Mouse (Mus musculus): Measurements from ENCODE around the gene Nfic.

Nfic gene

GRCm38 (mm10) chr10:81485479-81486018 is 30.1 kb upstream of the Nfic start:
- no peak for DNase-seq (ENCODE audit: low read depth, low spot score)

GRCm38 (mm10) chr10:81485060-81485449 is 29.6 kb upstream of the Nfic start:
- DNase-seq (ENCODE audit: low read depth, low spot score), result peak; percentile 43

- no peak for DNase-seq (ENCODE audit: low read depth, low spot score)
Observed at GRCm38 (mm10) chr10:81484441-81485059, 29.1 kb upstream of the Nfic start.

GRCm38 (mm10) chr10:81483983-81484382 is 28.5 kb upstream of the Nfic start:
- DNase-seq (ENCODE audit: low read depth, low spot score), result peak; percentile 94

GRCm38 (mm10) chr10:81482533-81482889 is 27.1 kb upstream of the Nfic start, which contains the start of gene Celf5:
Gene Celf5, minus strand, starts transcription at chr10:81482709.
- peak; percentile 64 for DNase-seq (ENCODE audit: low read depth, low spot score)

- peak; percentile 26 for DNase-seq (ENCODE audit: low read depth, low spot score)
Observed at GRCm38 (mm10) chr10:81481605-81482532, 26.4 kb upstream of the Nfic start.

GRCm38 (mm10) chr10:81474461-81474860 is 19.0 kb upstream of the Nfic start:
- DNase-seq (ENCODE audit: low read depth, low spot score), result peak; percentile 58

- DNase-seq (ENCODE audit: low read depth, low spot score), result no peak
Observed at GRCm38 (mm10) chr10:81473003-81473451, 17.6 kb upstream of the Nfic start.

GRCm38 (mm10) chr10:81472403-81473002 is 17.1 kb upstream of the Nfic start:
- no peak for DNase-seq (ENCODE audit: low read depth, low spot score)

GRCm38 (mm10) chr10:81470454-81470853 is 15.0 kb upstream of the Nfic start:
- DNase-seq (ENCODE audit: low read depth, low spot score), result no peak

GRCm38 (mm10) chr10:81469253-81469652 is 13.8 kb upstream of the Nfic start:
- DNase-seq (ENCODE audit: low read depth, low spot score), result no peak

- DNase-seq (ENCODE audit: low read depth, low spot score), result no peak
Observed at GRCm38 (mm10) chr10:81467670-81468235, 12.3 kb upstream of the Nfic start.

GRCm38 (mm10) chr10:81466881-81467280 is 11.4 kb upstream of the Nfic start:
- no peak for DNase-seq (ENCODE audit: low read depth, low spot score)

- DNase-seq (ENCODE audit: low read depth, low spot score), result peak; percentile 33
Observed at GRCm38 (mm10) chr10:81466066-81466465, 10.6 kb upstream of the Nfic start.

- DNase-seq (ENCODE audit: low read depth, low spot score), result peak; percentile 99
Observed at GRCm38 (mm10) chr10:81465265-81465645, 9.8 kb upstream of the Nfic start.

GRCm38 (mm10) chr10:81464405-81465264 is 9.2 kb upstream of the Nfic start:
- peak; percentile 95 for DNase-seq (ENCODE audit: low read depth, low spot score)

- DNase-seq (ENCODE audit: low read depth, low spot score), result no peak
Observed at GRCm38 (mm10) chr10:81463531-81463930, 8.1 kb upstream of the Nfic start.

GRCm38 (mm10) chr10:81462917-81463316 is 7.5 kb upstream of the Nfic start:
- no peak for DNase-seq (ENCODE audit: low read depth, low spot score)

- DNase-seq (ENCODE audit: low read depth, low spot score), result no peak
Observed at GRCm38 (mm10) chr10:81462415-81462804, 7.0 kb upstream of the Nfic start.

- DNase-seq (ENCODE audit: low read depth, low spot score), result peak; percentile 33
Observed at GRCm38 (mm10) chr10:81461673-81462414, 6.4 kb upstream of the Nfic start.

Data from ZHBTc4 (cell line).